Mouse (Mus musculus): ENCODE data around the gene Ssh1.

DNA sequence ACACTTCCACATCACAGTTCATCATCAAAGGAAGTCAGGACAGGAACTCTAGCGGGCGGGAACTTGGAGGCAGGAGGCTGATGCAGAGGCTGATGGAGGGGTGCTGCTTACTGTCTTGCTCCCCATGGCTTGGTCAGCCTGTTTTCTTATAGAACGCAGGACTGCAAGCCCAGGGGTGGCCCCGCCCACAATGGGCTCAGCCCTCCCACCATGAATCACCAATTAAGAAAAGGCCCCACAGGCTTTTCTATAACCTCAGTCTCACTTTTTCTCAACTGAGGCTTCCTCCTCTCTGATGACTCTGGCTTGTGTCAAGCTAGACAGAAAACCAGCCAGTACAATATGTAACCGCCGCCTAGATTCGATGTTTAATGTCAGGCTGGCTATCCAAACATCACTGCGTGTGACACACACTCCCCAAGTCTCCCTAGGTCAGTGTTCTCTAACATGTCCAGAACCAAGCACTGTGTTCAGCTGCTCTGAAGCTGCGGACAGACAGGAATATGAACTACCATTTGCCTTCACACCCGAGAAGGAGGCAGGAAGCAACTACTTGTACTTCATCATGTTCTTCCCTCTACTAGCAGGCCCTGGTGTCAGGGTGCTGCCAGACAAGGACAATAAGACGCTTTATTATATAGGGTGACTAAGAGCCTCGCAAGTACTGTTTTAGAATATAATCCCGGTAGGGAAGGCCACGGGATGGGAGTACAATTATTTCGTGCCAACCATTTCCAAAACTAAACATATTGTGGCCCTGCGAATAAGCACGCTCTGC, 86.5 kb downstream of the Ssh1 start:
- TF ChIP-seq CTCF (IDR thresholded peaks at IDR 0.05; ENCODE audit: extremely low read depth, insufficient read depth, insufficient read length, insufficient replicate concordance) (no peak), POLR2A (IDR thresholded peaks at IDR 0.05; ENCODE audit: low read depth, low read length) (no peak)

Measured in spleen, adult 2 months (tissue).